Mouse (Mus musculus) liver, embryonic 14.5 days (tissue): Measurements from ENCODE around the gene Sdr9c7.

ENCODE experiments used
- CTCF ChIP-seq: IDR thresholded peaks from 2 replicates; pipeline ENCODE4 v1.5.1; 2016; ENCODE audit warnings: antibody characterized with exemption, low read depth, control low read depth
- EP300 ChIP-seq: IDR thresholded peaks from 2 replicates; pipeline ENCODE4 v1.6.1; 2016; ENCODE audit warnings: antibody characterized with exemption, low read depth

DNA sequence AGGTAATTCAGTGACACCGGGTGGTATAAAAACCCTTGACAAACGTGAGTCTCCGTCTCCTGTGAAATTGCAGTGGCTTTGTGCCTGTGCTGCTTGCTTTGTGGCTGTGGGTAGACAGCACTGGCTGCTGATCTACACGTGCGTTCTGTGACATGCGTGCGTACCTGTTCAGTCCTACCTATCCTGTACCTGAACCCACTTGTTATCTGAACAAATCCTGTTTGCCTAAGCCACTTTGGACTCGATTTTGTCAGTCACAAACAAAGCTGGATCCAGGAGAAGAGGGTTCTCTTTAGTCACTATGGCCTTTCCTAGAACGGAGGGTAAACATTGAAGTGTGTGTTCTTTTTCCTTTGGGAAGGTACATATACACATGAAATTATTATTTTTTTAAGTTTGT, 53.1 kb downstream of the Sdr9c7 start:
- TF ChIP-seq CTCF (no peak), EP300 (no peak)
